Mouse (Mus musculus): Measurements from ENCODE around the gene Adgre5.

Gene Adgre5

DNA sequence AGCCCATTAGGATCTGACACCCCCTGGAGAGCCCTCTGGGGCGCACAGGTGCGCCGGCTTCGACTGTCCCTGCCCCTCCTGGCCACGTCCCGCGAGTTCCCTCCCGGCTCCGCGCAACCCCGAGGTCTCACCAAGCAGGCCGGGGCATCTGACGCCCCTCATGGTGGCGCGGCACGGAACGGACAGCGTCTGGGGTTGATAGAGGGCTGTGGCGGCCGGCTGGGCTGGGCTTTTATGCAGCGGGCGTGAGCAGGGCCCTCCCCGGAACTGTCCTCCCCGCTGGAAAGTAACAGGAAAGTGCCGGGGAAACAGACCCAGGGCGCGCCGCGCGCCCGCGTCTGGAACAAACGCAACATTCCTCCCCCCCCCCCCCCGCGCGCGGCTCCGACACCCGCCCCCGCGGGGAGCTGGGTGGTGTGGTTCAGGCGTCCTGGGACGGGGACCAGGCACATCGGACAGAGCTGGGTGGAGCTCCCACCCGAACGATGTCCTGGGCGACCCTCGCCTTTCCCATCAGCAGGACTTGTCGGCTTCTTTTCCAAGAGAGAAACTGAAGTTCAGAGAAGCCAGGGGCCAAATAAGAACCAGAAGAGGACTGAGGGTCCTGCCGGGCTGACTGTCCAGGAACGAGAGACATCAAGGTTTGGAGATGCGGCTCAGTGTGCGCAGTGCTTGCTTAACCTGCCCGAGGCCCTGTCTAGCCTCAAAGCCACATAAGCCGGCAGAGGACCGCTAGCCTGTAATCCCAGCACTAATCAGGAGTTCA, at the start of gene Adgre5:
Gene Adgre5 (minus strand): TSS at position 351 of the 766 bp plus-strand sequence.
- in situ Hi-C loops (cut with MboI): loop anchor here (10.0 kb wide), 1 partner anchor 1244 kb away; no protein-coding TSS in a partner anchor

DNA sequence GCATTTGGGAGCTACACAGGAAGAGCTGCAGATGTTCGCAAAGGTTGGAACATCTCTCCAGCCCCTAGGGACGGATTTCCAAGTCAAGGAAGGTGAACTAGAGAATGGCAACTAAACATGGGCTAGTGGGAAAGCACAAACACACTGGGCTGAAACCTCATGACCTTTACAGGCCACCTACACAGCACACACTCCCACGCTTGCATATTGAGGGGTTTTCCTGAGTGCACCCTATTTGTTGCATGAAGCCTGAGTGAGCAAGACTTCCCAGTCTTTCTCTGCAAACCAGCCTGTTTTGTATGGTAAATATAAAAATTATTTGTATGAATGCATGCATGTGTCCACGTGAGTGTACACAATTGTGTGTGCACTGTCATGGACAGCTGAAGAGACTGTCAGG, 48.7 kb upstream of the Adgre5 start:
- in situ Hi-C loops (cut with MboI): no loop called here

DNA sequence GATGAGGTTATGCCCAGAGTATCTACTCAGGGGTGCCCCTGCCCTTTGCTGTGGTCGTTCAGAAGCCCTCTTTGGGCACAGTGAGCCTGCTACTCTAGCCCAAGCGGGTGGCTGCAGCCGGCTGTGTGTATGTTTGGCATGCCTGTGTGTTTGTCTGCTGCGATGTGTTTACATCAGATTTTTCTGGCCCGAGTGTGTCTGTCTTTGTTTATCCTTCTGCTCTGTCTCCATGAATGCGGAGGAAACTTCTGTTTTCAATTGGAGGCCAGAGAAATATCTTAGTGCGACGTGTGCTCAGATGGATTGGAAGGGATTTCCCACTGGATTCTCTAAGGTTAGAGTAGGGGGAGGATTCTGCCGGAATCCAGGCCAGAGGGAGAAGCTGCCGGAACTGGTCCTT, 43.9 kb upstream of the Adgre5 start:
- in situ Hi-C loops (cut with MboI): no loop called here

DNA sequence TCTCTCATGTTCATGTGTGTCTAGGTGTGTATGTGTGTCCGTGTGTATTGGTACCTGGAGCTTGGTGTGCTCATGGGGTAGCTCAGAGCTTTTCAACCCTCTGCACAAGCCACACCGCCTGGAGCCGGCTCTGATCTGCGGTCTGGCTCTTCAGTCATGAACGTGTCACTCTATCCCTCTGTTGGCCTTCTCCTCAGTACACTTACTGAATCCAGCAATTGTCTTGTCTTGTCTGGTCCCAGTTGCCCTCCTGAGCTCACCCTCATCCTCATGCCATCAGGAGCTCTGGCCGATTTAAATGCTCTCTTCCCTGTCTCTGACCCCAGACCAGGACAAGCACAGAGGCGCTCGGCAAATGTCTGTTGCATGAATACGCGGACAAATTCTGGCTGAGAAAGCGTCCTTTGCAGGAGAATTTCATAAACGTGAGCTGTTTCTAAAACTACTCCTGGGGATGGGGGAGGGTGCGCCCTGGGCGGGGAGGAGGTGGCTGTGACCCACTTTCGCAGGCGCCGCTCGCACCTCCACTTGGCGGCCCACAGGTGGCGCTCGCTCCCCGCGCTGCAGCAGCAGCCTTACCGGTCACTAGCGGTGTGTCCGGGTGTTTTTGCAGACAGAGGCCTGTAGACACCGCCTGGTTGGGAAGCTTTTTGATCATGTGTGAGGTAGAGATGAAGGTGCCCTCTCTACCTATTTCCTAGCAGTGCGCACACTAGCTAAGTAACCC, 41.9 kb upstream of the Adgre5 start:
- in situ Hi-C loops (cut with MboI): no loop called here

DNA sequence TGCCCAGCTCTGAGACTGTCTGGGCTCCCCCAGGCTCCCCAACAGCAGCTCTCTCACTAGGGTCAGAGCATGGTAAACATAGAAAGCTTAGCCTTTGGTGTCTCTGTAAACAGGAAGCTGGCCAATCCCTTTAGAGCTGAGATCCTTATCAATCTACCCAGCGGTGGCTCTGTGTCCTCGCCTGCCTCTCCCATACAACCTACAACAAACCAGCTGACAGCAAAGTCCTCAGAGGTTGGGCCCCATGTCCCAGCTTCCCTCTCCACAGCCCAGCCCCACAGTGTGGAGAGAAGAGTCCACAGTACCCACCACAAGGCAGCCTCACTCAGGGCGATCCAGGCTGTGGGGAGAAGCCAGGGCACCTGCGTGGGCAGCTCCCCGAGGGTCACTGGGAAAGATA, 38.5 kb upstream of the Adgre5 start:
- in situ Hi-C loops (cut with MboI): no loop called here

DNA sequence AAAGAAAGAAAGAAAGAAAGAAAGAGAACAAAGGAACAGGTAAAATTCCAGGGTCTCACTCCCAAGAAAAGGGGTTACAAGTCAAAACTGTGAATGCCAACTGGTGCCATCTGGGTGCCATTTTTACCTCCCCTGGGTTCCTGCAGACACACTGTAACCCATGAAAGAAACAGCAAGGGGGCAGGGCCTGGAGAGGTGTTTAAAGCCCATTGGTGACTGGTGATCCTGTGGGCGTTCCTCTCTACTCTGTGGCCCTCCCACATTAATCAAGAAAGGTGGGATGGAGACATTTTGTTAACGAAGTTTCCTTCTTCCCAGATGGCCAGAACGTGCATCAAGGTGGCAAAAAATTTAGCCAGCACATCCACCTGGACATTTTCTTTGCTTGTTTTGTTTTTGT, 36.9 kb upstream of the Adgre5 start:
- in situ Hi-C loops (cut with MboI): no loop called here

DNA sequence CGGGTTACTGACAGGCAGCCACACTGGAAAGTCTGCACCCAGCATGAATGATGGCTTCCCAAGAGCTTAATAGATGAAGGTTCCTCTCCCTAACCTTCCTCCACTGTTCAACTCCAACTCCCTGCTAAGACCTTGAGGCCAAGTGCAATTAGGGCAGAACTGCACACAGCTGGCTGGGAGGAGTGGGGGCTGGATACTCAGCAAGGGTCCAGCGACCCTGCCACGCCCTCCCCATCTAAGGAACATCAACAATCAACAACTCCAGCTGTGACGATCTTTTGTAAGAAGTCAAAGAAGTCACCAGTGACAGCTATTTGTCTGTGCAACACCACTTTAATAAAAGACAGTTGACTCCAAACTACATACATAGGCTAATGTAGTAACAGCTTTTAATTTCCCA, 35.5 kb upstream of the Adgre5 start:
- in situ Hi-C loops (cut with MboI): no loop called here

DNA sequence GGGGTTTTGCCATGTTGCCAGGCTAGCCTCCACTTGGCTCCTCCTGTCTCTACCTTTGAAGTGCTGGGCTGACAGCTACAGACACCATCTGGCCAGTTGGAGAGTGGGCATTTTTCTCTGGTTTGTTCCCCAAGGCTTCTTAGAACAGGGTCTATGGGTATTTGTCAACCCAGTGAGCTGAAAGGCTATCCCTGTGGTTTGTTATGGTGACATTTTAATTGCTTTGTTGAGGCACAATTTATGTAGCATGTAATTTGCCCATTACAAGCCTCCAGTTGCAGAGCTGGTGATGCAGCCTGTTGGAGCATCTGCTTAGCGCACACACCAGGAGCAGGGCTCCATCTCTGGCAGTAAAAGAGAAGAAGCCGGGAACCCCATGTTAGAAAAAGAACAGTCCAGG, 33.1 kb upstream of the Adgre5 start:
- in situ Hi-C loops (cut with MboI): no loop called here

DNA sequence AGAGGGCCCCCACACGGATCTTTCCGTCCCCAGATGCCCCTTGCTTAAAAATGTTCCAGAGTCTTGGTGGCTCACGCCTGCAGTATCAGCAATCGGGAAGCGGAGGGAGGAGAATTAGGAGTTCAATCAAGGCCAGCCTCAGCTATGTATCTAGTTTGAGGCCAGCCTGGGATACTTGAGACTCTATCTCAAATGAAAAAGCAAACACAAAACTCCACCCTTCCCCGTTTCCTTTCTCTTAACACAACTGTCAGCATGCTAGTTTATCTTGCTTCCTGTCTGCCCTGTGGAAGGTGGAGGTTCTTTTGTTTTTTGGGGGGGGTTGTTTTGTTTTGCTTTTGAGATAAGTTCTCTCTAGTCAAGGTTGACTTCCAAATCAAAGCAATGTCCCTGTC, 32.3 kb upstream of the Adgre5 start:
- in situ Hi-C loops (cut with MboI): no loop called here

DNA sequence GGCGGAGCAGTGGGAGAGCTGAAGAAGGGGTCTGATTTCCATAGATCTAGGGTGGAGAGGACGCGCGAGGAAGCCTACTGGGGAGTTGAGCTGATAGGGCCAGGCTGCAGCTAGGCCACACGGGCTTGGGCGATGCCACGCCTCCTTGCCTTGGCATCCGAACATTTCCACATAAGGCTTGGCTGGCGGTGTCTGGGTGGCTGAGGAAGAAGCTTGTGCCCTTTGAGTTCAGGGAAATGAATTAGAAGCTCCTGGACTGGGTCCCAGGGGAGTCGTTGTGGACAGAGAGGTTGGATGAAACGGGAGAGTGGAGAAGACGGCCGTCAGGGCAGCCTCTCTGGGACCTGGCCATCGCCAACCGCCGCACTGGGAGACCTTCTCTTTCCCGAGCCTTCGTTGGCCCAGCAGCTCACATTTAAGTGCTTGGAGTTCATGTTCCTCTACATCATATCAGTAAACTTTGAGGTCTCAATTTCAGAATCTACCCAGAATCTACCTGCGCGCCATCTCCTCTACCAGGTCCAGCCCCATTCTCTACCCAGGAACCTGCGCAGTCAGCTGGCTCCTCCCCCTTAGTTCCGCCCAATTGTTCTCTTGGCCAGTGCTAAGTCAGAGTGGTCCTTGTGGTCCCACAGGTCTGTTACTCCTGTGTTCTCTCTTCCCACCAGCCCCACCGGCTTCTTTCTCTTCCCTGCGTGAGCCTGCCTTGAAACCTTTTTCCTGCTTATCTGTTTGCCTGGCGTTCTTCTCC, 31.8 kb upstream of the Adgre5 start:
- in situ Hi-C loops (cut with MboI): no loop called here

DNA sequence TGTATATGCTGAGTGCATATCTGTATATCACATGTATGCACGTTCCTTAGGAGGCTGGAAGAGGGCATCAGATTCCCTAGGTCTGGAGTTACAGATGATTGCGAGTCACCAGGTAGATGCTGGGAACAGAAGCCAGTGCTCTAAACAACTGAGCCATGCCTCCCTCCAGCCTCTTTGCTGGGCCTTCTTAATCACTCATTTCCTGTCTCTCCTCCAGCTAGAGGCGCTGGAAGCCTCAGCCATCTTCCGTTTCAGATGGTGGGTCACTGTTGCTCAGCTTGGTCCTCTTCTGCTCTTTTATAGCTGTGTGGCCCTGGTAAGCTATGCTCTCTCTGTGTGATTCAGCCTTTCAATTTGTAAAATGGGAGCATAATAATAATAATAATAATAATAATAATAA, 30.7 kb upstream of the Adgre5 start:
- in situ Hi-C loops (cut with MboI): no loop called here

DNA sequence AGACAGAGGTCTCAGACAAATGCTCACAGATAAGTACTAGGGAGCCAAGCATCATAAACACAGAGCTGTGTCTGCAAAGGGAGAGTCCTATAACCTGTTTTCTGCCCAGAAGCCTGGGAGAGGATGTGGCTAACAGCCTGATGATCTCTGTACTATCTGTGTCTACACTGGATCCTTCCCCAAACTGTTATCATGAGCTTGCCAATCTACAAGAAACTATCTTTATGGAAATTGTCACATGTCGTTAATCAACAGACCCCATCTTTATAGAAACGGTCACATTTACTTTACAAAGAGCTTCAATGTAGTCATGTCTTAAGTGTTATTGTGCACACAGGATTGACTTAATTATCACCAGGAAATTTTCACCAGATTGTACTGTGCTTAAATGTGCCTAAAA, 29.5 kb upstream of the Adgre5 start:
- in situ Hi-C loops (cut with MboI): no loop called here

DNA sequence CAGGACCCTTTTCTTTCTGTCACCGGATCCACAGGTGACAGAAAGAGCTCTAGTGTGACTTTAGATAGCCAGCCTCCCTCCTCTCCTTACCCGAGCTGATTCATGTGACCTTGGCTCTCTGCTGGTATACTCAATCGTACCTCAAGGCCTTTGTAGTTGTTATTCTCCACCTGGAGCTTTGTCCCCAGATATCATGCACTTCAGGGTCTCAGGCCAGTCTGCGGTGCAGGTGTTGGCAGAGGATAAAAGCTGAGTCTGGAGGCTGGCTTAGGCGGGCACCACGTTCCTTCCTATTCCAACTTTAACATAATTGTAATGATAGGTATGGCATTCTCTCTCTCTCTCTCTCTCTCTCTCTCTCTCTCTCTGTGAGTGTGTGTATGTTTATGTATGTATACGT, 28.6 kb upstream of the Adgre5 start:
- in situ Hi-C loops (cut with MboI): no loop called here

DNA sequence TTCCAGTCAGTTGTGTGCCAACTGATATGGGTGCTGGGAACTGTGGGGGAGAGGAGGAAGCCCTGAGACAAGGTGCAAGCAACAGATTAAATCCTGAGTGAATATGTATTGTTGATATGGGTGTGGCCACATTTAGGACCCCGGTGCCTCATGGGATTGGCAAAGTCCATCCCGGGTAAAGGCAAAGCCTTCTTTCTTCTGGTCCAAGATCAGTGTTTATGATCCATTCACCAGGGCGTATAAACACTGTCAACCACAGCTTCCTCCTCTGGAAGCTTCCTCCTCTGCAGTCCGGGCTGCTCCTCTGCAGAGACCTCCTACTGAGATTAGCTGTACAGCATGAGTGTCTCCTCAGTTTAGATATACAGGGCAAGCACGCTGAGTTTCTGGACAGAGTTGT, 27.4 kb upstream of the Adgre5 start:
- in situ Hi-C loops (cut with MboI): no loop called here

DNA sequence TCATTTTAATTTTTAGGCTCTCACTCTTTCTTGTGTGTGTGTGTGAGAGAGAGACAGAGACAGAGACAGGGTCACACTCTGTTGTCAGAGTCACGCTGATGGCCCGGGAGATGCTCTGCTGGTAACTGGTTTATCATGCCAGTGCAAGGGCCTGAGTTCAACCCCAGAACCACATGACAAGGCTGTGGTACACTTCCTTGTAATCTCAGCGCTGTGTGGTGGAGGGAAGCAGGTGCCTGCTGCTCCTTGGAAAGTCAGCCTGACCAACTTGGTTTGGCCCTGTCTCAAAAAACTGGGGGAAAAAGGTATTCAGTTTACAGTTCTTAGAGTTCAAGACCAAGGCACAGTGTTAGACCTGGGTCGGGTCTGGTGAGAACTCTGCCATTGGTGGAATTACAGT, 26.3 kb upstream of the Adgre5 start:
- in situ Hi-C loops (cut with MboI): no loop called here

DNA sequence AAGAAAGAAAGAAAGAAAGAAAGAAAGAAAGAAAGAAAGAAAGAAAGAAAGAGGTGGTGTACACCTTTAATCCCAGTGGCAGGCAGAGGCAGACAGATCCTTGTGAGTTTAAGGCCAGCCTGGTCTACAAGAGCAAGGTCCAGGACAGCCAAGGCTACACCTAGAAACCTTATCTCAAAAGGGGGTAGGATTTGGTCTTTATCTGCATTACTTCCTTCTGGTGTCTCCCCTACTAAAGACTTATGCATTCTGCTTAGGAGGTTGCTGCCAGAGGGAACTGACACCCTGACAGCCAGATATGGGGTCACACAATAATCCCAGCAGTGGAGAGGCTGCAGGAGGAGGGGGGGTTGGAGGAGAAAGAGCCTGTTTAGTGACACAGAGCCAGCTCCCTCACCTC, 24.5 kb upstream of the Adgre5 start:
- in situ Hi-C loops (cut with MboI): no loop called here

DNA sequence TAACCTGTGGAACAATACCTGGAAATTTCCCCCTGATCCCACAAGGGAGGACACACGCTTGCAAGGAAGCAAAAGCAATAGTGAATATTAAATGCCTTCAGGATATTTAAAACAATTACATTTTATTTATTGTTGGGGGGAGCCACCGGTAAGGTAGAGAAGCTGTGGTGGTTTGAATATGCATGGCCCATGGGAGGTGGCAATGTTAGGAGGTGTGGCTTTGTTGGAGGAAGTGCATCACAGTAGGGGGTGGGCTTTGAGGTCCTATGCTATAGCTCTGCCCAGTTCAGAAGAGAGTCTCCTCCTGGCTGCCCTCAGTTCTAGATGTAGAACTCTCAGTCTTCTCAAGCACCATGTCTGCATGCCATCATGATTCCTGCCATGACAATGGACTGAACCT, 23.6 kb upstream of the Adgre5 start:
- in situ Hi-C loops (cut with MboI): no loop called here

DNA sequence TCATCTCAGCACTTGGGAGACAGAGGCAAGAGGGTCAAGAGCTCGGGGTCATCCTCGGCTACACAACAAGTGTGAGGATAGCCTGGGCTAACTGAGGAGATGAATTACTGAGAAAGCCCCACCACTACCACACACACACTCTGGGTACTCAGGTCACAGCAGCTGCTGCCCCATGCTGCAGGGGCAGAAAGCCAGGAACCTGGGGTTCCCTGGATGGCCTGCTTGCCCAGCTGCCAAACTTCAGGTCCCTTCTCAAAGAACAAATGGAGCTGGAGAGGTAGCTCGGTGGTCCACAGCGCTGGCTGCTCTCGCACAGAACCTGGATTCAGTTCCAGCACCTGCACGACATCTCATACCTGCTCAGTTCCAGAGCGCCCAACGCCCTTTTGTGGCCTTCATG, 23.0 kb upstream of the Adgre5 start:
- in situ Hi-C loops (cut with MboI): no loop called here

DNA sequence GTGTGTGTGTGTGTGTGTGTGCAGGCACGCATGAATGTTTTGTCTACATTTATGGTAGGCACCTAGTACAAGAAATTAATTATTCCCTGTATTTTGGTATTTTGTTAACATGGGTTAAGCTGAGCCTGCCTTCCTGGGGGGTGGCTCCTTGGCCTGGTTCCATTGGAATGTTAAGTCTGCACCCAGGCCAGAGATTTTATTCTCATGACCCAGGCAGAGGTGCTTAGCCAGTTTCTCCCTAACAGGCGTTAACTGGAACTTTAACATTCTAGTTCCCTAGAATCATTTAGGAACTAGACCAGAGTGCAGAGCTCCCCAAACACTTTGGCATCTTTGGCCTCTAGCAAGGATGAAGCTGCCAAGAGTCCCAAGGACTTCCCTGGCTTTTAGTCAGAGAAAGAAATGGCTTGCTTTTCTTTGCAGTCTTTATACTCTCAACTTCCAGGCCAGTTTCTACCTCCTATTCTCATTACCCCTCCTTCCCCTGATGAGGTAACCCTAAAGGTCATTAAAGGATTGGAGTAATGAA, 18.2 kb upstream of the Adgre5 start:
- in situ Hi-C loops (cut with MboI): no loop called here

DNA sequence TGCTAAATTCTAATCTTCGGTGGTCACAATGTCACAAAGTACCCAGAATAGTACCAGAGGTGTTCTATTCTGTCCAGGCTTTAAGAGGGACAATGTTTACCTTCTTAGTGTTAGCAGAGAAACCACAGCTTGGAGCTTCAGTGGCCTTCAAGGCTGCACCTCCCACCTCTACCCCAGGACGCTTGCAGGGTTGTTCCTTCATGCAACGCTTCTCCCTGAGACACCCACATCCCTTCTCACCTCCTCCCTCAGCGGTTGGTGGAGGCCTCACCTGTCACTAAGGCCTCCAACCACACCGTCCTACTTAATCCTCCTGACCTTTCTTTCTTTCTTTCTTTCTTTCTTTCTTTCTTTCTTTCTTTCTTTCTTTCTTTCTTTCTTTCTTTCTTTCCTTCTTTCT, 17.2 kb upstream of the Adgre5 start:
- in situ Hi-C loops (cut with MboI): no loop called here

DNA sequence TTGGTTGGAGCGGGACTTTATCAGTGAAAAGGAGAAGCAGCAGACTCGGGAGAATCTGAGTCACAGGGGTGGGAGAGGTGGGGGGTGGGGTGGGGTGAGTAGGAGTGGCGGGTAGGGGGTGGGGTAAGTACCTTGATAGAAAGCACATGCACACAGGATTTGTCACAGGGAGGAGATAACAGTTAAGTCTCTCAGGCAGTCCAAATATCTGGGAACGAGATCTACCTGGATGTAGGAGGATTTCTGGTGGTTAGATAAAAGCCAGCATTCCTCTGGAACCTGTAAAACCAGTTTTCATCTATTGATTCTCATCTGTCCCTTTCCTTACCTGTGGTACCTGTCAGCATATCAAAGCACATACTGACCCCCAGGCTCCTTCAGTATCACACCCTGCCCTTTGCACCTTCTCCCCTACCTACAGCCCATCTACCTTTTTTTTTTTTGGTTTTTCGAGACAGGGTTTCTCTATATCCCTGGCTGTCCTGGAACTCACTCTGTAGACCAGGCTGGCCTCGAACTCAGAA, 16.0 kb upstream of the Adgre5 start:
- in situ Hi-C loops (cut with MboI): no loop called here

DNA sequence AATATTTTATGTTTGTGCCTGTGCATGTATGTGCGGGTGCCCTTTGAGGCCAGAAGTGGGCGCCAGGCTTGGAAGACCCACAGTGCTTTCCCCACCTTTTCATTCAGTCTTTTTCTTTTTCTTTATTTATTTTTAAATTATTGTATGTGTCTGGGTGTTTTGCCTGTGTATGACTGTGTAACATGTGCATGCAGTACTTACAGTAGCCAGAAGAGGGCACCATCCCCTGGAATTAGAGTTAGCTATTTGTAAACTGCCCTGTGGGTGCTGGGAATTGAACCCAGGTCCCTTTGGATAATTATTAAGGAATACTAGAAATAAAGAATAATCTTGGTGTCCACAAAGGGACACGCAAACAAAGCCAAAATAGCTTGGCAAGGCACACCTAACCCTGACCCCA, 15.1 kb upstream of the Adgre5 start:
- in situ Hi-C loops (cut with MboI): no loop called here

All from mature B cell (primary cell).